Mouse (Mus musculus): ENCODE results near the gene Egfem1. TPM values are rescaled to one million over a fixed set of nuclear protein-coding genes. Genes with fewer than 3 reads are reported as not detected.

Egfem1 gene
- polyA plus RNA-seq, 1 experiment from 2014 or later, result 3.9 TPM

GRCm38 (mm10) chr3:29399064-29399463, 317.2 kb downstream of the Egfem1 start:
- Histone ChIP-seq H3K4me1 (peaks cover 4% of the 10 kb centered on the region), H3K4me3 (no peak overlapping the region), H3K4me2 (replicated peaks) (no peak overlapping the region), H3K27me3 (no peaks in the 10 kb centered on the region), H3K9me3 (no peaks in the 10 kb centered on the region), H3K9ac (replicated peaks) (no peak overlapping the region), H3K36me3 (no peaks in the 10 kb centered on the region), H3K27ac (replicated peaks) (no peak overlapping the region)
- 72% methylated on average over 3 of the region's 3 CpGs for WGBS
- ATAC-seq (replicated peaks), result peak; percentile 90

- no peaks in the 10 kb centered on the region for H3K9me3 ChIP-seq
- H3K9ac ChIP-seq (replicated peaks), result no peak overlapping the region
- WGBS, result 86% methylated on average over 2 of the region's 2 CpGs
- H3K4me1 ChIP-seq, result no peaks in the 10 kb centered on the region
- H3K27me3 ChIP-seq, result no peaks in the 10 kb centered on the region
- no peak for ATAC-seq (replicated peaks)
- no peak overlapping the region for H3K4me2 ChIP-seq (replicated peaks)
- no peak overlapping the region for H3K4me3 ChIP-seq
- no peaks in the 10 kb centered on the region for H3K36me3 ChIP-seq
- H3K27ac ChIP-seq (replicated peaks), result no peak overlapping the region
Measured at GRCm38 (mm10) chr3:29421634-29422033, 339.8 kb downstream of the Egfem1 start.

GRCm38 (mm10) chr3:29432109-29433091, 350.6 kb downstream of the Egfem1 start:
- Histone ChIP-seq H3K4me3 (no peak overlapping the region), H3K4me1 (peaks cover 9% of the 10 kb centered on the region; the same call in 1 of the 2 replicates), H3K36me3 (no peaks in the 10 kb centered on the region), H3K4me2 (replicated peaks) (no peak overlapping the region), H3K27ac (replicated peaks) (no peak overlapping the region), H3K9ac (replicated peaks) (no peak overlapping the region), H3K9me3 (no peaks in the 10 kb centered on the region), H3K27me3 (no peaks in the 10 kb centered on the region)
- peak; percentile 85 for ATAC-seq (replicated peaks)
- 17% methylated on average over 10 of the region's 10 CpGs for WGBS

- peaks cover 19% of the 10 kb centered on the region for H3K4me1 ChIP-seq
- no peaks in the 10 kb centered on the region for H3K9me3 ChIP-seq
- H3K4me2 ChIP-seq (replicated peaks), result no peak overlapping the region
- H3K27ac ChIP-seq (replicated peaks), result no peak overlapping the region
- no peaks in the 10 kb centered on the region for H3K27me3 ChIP-seq
- no peaks in the 10 kb centered on the region for H3K36me3 ChIP-seq
- no peak for ATAC-seq (replicated peaks)
- H3K9ac ChIP-seq (replicated peaks), result no peak overlapping the region
- 88% methylated on average over 6 of the region's 6 CpGs for WGBS
- H3K4me3 ChIP-seq, result no peak overlapping the region
Measured at GRCm38 (mm10) chr3:29443024-29443423, 361.2 kb downstream of the Egfem1 start.

- H3K9ac ChIP-seq (replicated peaks), result no peak overlapping the region
- WGBS, result 24% methylated on average over 5 of the region's 5 CpGs
- no peak overlapping the region for H3K27ac ChIP-seq (replicated peaks)
- no peak for ATAC-seq (replicated peaks)
- H3K36me3 ChIP-seq, result no peaks in the 10 kb centered on the region
- peaks cover 27% of the 10 kb centered on the region for H3K4me1 ChIP-seq
- no peaks in the 10 kb centered on the region for H3K27me3 ChIP-seq
- H3K4me2 ChIP-seq (replicated peaks), result no peak overlapping the region
- H3K4me3 ChIP-seq, result no peak overlapping the region
- H3K9me3 ChIP-seq, result no peaks in the 10 kb centered on the region
Measured at GRCm38 (mm10) chr3:29444661-29445060, 362.8 kb downstream of the Egfem1 start.

- no peak overlapping the region for H3K27ac ChIP-seq (replicated peaks)
- 60% methylated on average over 3 of the region's 3 CpGs for WGBS
- H3K9me3 ChIP-seq, result no peaks in the 10 kb centered on the region
- no peak overlapping the region for H3K9ac ChIP-seq (replicated peaks)
- H3K27me3 ChIP-seq, result no peaks in the 10 kb centered on the region
- H3K4me1 ChIP-seq, result peaks cover 27% of the 10 kb centered on the region
- ATAC-seq (replicated peaks), result no peak
- H3K4me3 ChIP-seq, result no peak overlapping the region
- no peak overlapping the region for H3K4me2 ChIP-seq (replicated peaks)
- H3K36me3 ChIP-seq, result no peaks in the 10 kb centered on the region
Measured at GRCm38 (mm10) chr3:29446081-29446480, 364.3 kb downstream of the Egfem1 start.

GRCm38 (mm10) chr3:29448829-29449406, 367.1 kb downstream of the Egfem1 start:
- H3K4me3 ChIP-seq, result no peak overlapping the region
- no peak overlapping the region for H3K27ac ChIP-seq (replicated peaks)
- H3K9ac ChIP-seq (replicated peaks), result no peak overlapping the region
- no peak overlapping the region for H3K4me2 ChIP-seq (replicated peaks)
- H3K4me1 ChIP-seq, result peaks cover 24% of the 10 kb centered on the region
- no peaks in the 10 kb centered on the region for H3K36me3 ChIP-seq
- peaks cover under 1% of the 10 kb centered on the region; the same call in 1 of the 2 replicates for H3K9me3 ChIP-seq
- peak; percentile 51 for ATAC-seq (replicated peaks)
- 21% methylated on average over 5 of the region's 5 CpGs for WGBS
- no peaks in the 10 kb centered on the region for H3K27me3 ChIP-seq

GRCm38 (mm10) chr3:29498211-29498610, 416.4 kb downstream of the Egfem1 start:
- H3K27ac ChIP-seq (replicated peaks), result no peak overlapping the region
- H3K4me1 ChIP-seq, result no peaks in the 10 kb centered on the region
- no peaks in the 10 kb centered on the region for H3K36me3 ChIP-seq
- H3K27me3 ChIP-seq, result no peaks in the 10 kb centered on the region
- H3K9ac ChIP-seq (replicated peaks), result no peak overlapping the region
- H3K4me3 ChIP-seq, result no peak overlapping the region
- no peak overlapping the region for H3K4me2 ChIP-seq (replicated peaks)
- H3K9me3 ChIP-seq, result no peaks in the 10 kb centered on the region
- no peak for ATAC-seq (replicated peaks)
- 86% methylated on average over 2 of the region's 2 CpGs for WGBS

- Histone ChIP-seq H3K27me3 (no peaks in the 10 kb centered on the region), H3K27ac (replicated peaks) (no peak overlapping the region), H3K4me2 (replicated peaks) (no peak overlapping the region), H3K36me3 (no peaks in the 10 kb centered on the region), H3K9ac (replicated peaks) (no peak overlapping the region), H3K4me1 (no peaks in the 10 kb centered on the region), H3K9me3 (no peaks in the 10 kb centered on the region), H3K4me3 (no peak overlapping the region)
- peak; percentile 55; the same call in 1 of the 2 replicates for ATAC-seq (replicated peaks)
- WGBS, result 26% methylated on average over 6 of the region's 6 CpGs
Measured at GRCm38 (mm10) chr3:29499188-29499587, 417.4 kb downstream of the Egfem1 start.

- ATAC-seq (replicated peaks), result peak; percentile 94
- H3K4me3 ChIP-seq, result no peak overlapping the region
- H3K27me3 ChIP-seq, result no peaks in the 10 kb centered on the region
- peak overlapping the region; percentile 70 for H3K27ac ChIP-seq (replicated peaks)
- no peak overlapping the region for H3K9ac ChIP-seq (replicated peaks)
- 48% methylated on average over 11 of the region's 11 CpGs for WGBS
- peaks cover 16% of the 10 kb centered on the region for H3K4me1 ChIP-seq
- H3K4me2 ChIP-seq (replicated peaks), result peak overlapping the region; percentile 7; the same call in 1 of the 2 replicates
- H3K36me3 ChIP-seq, result no peaks in the 10 kb centered on the region
- no peaks in the 10 kb centered on the region for H3K9me3 ChIP-seq
Measured at GRCm38 (mm10) chr3:29525298-29525962, 443.6 kb downstream of the Egfem1 start.

- Histone ChIP-seq H3K9ac (replicated peaks) (no peak overlapping the region), H3K9me3 (no peaks in the 10 kb centered on the region), H3K27me3 (no peaks in the 10 kb centered on the region), H3K27ac (replicated peaks) (peak overlapping the region; percentile 70), H3K36me3 (no peaks in the 10 kb centered on the region), H3K4me3 (no peak overlapping the region), H3K4me1 (peaks cover 16% of the 10 kb centered on the region), H3K4me2 (replicated peaks) (peak overlapping the region; percentile 7; the same call in 1 of the 2 replicates)
- peak; percentile 86 for ATAC-seq (replicated peaks)
- WGBS, result 68% methylated on average over 12 of the region's 12 CpGs
Measured at GRCm38 (mm10) chr3:29525963-29526301, 444.1 kb downstream of the Egfem1 start.

- Histone ChIP-seq H3K9me3 (no peaks in the 10 kb centered on the region), H3K4me2 (replicated peaks) (no peak overlapping the region), H3K4me3 (no peak overlapping the region), H3K27me3 (no peaks in the 10 kb centered on the region), H3K9ac (replicated peaks) (no peak overlapping the region), H3K36me3 (no peaks in the 10 kb centered on the region), H3K4me1 (peaks cover 11% of the 10 kb centered on the region; the same call in 1 of the 2 replicates), H3K27ac (replicated peaks) (no peak overlapping the region)
- 90% methylated on average over 2 of the region's 2 CpGs for WGBS
- no peak for ATAC-seq (replicated peaks)
Measured at GRCm38 (mm10) chr3:29539211-29539610, 457.4 kb downstream of the Egfem1 start.

Measured in forebrain, embryonic 15.5 days (tissue).